Mouse (Mus musculus) left cerebral cortex, postnatal 10 days (tissue): ENCODE results near the gene Tmem8b. TPM values are rescaled to one million over a fixed set of nuclear protein-coding genes. Genes with fewer than 3 reads are reported as not detected.

ENCODE experiments used
- DNase-seq, 2 experiments: peaks; one replicate each; pipeline ENCODE4 v3.0.0; 2021 to 2022; ENCODE audit warnings: low spot score in 2 of 2, mixed read lengths in 1 of 2; ENCODE audit errors: extremely low spot score in 1 of 2
- intact Hi-C: fragments of 180-260 bp; cut with DNase I; formaldehyde crosslinking; loops from one replicate; pipeline ENCODE4 v1.15.1; 2025
- total RNA-seq, 2 experiments: library from RNA; stranded (reverse); gene quantifications; 2 replicates each; pipeline ENCODE4 v1.2.3; 2021

Gene Tmem8b
- 10 to 100 TPM; 57.8 to 60.1 TPM for total RNA-seq

GRCm38 (mm10) chr4:43668782-43669427 is at the start of gene Tmem8b, which contains the start of gene Fam221b:
Gene Tmem8b, plus strand, starts transcription at chr4:43668971.
Gene Fam221b, minus strand, starts transcription at chr4:43669145.
- intact Hi-C loops: no loop called here
- peak; percentile 87 to 93 for DNase-seq

GRCm38 (mm10) chr4:43620146-43620778 is 48.5 kb upstream of the Tmem8b start:
- intact Hi-C loops: no loop called here
- no peak for DNase-seq

DNA sequence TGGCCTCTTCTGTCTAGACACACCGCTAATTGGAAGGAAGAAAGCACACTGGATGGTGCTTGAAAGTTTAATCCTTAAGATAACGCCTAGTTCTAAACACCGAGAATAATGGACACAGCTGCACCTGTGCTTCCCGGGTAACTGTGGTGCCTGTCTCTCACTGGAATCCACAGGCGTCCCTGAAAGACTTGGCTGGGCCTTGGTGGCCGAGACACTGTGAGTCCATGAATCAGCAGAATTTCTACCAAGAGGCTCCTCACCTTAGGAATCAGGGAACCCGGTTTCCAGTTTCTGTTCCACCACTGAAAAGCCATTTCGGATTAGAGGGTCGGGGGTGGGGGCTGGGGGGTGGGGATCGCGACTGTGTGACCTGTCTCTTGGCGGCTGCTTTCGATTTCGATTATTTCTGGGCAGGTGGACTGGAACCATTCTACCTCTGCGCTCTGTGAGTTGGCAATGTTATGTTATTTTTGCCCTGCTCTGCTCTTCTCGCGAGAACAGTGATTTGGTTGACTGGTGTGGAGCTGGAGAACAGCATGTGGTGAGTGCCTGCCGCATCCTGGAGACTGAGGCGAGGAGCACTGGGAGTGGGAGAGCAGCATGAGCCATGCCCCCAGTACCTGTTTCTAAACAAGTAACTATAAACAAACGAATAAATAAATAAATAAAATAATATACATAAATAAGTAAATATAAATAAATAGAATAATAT is 39.5 kb upstream of the Tmem8b start:
- DNase-seq: no peak
- intact Hi-C loops: no loop called here

GRCm38 (mm10) chr4:43630030-43630581 is 38.7 kb upstream of the Tmem8b start:
- intact Hi-C loops: loop anchor here (2.0 kb wide), 2 partner anchors 37 to 83 kb away; no protein-coding TSS in a partner anchor
- DNase-seq: peak; percentile 78 to 91

DNA sequence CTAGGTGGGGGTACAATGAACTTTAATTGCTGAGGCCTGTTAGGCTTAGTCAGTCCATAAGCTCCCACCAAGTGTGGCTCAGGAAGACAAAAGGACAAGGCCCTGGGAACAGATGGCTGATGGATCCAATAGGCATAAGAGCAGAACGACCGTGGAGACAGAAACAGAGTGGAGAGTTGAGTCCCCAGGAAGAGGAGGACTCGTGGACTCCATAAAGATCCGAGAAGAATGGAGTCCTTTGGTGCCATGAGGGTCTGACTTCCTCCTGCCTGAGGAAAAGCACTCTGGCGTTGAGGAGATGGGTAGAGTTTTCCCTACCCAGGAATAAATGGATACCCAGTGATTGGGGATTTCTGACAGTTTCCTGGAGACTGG is 38.1 kb upstream of the Tmem8b start:
- DNase-seq: no peak
- intact Hi-C loops: loop anchor here (2.0 kb wide), 2 partner anchors 36 to 82 kb away; no protein-coding TSS in a partner anchor

DNA sequence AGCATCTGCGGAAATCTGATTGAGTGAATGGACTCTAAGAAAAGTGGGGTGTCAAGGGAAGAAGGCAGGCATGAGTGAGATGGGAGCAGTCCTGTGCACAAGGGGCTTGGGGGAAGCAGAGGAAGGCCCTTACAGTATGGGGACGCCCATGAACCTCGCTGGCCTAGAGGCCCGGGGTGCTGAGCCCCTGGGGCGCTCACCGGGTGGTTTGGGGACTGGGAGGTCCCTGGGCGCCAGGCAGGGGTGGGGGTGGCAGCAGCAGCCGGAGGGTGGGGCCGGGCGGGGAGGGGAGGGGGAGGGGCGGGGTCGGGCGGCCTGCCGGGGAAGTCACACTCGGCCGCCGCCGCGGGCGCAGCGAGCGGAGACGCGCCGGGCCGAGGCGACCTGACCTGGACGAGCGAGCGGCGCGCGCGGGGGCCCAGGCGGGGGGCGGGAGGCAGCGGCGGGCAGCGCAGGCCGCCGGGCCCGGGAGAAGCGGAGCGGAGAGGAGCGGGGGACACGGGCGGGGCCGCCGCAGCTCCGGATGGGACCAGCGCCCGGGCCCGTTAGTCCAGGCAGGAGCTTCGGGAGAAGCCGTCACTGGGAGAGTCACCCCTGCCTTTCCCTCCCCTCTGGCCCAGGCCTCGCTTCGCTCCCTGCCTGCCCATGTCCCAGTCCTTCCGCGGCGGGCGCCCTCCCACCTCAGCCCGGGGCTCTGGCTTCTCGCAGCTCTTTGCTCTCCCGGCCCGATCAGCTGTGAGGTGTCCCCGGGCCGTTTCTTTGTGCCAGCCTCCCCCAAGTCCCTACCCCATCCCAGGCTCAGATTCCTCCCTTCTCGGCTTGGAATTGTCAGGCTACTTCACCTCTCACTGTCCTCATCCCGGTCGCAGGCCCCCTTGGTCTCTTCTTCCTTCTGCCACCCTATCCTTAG is 37.5 kb upstream of the Tmem8b start, which contains the start of gene Npr2:
TSS of gene Npr2 (plus strand) at position 890 of the 910 bp plus-strand sequence.
- peak in 1 of 2 experiments; percentile 71 for DNase-seq

DNA sequence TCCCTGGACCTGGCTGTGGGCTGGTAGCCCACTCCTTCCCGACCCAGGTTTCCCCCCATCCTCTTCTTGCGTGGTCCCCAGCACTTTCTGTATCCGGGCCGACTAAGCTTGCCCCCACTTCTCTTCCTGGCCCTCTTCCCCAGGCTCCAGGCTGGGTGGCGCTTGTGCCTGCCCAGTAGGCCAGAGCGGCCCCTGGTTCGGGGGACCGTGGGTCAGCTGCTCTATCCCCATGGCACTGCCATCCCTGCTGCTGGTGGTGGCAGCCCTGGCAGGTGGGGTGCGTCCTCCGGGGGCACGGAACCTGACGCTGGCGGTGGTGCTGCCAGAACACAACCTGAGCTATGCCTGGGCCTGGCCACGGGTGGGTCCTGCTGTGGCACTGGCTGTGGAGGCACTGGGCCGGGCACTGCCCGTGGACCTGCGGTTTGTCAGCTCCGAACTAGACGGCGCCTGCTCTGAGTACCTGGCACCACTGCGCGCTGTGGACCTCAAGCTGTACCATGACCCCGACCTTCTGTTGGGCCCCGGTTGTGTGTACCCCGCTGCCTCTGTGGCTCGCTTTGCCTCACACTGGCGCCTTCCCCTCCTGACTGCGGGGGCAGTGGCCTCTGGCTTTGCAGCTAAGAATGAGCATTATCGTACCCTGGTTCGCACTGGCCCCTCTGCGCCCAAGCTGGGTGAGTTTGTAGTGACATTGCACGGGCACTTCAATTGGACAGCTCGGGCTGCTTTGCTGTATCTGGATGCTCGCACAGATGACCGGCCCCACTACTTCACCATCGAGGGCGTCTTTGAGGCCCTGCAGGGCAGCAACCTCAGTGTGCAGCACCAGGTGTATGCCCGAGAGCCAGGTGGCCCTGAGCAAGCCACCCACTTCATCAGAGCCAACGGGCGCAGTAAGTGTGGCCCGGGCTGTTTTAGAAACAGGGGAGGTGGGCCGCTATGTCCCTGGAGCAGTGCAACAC is 36.5 kb upstream of the Tmem8b start:
- intact Hi-C loops: loop anchor here (2.0 kb wide), 2 partner anchors 35 to 81 kb away; no protein-coding TSS in a partner anchor
- peak in 1 of 2 experiments; percentile 50 for DNase-seq

More for the DNA sequence above, 37.5 kb upstream of the Tmem8b start, which contains the start of gene Npr2:
- intact Hi-C loops: loop anchor here (2.0 kb wide), 2 partner anchors 36 to 82 kb away; no protein-coding TSS in a partner anchor

DNA sequence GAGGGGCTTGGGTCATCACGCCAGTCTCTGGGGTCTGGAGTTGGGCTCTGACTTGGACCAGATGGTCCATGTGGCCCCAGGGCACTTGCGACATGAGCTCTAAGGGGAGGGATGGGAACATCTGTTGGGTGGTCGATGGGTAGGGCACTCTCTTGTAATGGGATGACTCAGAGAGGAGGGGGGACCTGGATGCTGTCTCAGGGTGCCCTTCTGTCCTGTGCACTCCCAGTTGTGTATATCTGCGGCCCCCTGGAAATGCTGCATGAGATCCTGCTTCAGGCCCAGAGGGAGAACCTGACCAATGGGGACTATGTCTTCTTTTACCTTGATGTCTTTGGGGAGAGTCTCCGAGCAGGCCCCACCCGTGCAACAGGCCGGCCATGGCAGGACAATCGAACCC is 35.5 kb upstream of the Tmem8b start:
- DNase-seq: no peak

GRCm38 (mm10) chr4:43633736-43634135 is 35.0 kb upstream of the Tmem8b start:
- no peak for DNase-seq
- intact Hi-C loops: no loop called here

More for the DNA sequence above, 35.5 kb upstream of the Tmem8b start:
- intact Hi-C loops: no loop called here

DNA sequence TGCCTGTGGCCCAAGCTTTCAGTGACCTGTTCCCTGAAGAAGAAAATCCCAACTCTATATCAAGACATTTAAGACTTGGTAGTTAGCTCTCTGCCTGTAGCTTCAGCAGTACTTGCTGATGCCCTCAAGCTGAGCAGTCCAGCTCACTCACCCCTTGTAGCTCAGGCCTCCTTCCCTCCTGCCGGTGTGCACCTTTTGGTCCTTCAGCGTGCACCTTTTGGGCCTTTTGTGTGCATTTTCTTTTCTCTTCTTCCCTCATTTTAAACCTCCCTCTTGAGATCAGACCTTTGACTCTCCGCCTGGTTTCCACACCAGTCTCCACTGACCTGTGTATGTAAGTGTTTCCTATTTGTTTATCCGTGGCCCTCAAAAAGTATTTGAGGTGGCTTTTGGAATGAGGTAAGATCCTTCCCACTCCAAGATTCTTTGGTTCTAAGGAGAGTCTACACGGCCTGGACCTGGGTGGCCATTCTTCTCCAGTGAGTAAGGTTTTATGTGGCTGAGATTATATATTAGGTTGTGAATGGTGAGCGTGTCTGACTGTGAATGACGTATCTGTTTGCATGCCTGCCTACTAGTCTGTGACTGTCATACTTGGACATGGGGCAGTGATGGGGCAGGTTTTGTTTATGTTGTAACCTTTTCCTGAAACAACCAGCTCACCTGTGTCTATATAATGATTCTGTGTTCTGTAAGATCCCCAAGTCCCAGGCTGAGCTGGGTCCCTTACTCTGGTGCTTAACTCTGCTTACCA is 34.0 kb upstream of the Tmem8b start:
- intact Hi-C loops: no loop called here
- no peak for DNase-seq

DNA sequence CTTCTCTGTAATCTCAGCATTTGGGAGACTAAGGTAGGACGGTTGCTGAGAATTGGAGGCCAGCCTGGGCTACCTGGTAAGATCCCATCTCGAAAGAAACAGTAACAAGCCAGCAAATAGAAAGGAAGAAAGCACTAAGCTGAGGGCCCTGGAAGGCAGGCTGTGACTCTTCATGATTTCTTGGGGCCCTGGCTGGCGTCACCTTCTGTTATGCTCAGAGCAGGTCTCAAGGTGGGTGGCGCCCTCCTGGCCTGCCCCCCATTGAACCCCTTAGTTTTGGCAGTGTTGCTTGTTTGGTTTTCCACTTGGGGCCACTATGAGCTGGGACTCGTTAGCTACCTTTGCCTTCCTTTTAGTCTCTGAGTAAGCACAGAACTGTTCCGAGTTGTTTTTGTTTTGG is 32.0 kb upstream of the Tmem8b start:
- no peak for DNase-seq
- intact Hi-C loops: no loop called here

GRCm38 (mm10) chr4:43640076-43640475 is 28.7 kb upstream of the Tmem8b start:
- intact Hi-C loops: no loop called here
- no peak for DNase-seq

GRCm38 (mm10) chr4:43640491-43640890 is 28.3 kb upstream of the Tmem8b start:
- DNase-seq: no peak
- intact Hi-C loops: no loop called here

DNA sequence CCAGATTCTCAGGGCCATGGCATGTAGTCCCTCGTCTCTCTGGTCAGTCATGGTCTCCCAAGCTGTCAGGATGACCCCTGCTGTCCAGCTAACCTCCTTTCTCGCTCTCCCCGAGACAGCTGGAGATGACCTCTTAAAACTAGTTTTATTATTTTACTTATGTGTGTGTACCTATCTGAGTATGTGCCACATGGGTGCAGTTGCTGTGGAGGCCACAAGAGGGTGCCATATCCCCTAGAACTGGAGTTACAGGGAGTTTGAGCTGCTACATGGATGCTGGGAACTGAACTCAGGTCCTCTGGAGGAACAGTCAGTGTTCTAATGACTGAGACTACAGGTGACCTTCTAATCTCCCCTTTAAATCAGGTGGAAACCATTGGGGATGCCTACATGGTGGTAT is 19.0 kb upstream of the Tmem8b start:
- intact Hi-C loops: no loop called here
- no peak for DNase-seq

DNA sequence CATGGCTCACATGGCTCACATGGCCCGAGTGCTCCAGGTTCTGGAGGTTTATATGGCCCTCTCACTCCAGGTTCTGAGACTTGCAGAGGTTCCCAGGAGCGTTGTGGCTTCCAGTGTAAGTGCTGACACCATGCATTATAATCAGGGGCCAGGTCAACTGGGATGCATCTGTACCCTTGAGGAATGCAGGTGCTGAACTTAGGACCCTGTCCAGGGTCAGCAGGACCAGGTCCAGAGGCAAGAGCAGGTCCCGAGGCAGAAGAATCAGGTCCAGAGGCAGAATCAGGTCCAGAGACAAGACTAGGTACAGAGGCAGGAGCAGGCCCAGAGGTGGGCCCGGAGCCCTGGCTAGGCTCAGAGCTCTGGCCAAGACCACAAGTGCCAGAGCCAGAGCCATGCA is 16.0 kb upstream of the Tmem8b start:
- DNase-seq: no peak
- intact Hi-C loops: no loop called here

DNA sequence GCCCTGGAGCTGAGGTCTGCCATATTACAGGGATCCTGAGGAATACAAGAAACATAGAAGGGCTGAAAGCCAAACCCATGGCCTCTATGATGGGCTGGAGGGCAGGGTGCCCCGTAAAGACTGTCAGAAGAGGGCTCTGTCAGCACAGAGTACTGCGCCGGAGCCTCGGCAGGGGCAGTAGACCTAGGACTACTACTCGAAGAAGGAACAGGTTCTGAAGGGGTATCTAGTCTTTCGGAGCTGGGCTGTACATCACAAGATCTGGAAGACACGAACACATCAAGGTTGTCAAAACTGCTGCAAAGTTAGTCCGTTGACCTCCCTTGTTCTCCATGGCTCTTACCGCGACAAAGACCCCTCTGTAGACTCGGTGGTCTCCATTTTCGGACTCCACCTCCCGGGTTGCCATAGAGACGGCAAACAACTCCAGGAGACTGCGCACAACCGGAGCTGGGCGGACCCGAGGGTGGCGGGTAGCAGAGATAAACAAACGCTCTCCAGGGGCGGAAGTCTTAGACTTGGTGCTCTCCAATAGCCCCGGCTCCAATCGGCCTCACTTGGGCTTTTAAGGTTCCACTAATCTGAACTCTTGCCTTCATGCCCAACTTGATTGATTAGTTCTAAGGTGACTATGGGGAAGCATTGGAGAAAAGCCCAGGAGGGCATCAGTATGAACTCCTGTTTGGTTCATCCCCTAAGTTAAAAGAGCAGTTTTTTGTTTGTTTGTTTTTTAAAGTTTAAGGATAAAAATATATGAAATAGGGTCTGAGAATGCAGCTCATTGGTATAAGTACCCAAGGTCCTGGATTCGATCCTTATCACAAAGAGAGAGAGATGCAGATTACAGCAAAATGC is 15.4 kb upstream of the Tmem8b start, which contains the start of gene Spag8:
TSS of gene Spag8 (minus strand) at position 434 of the 855 bp plus-strand sequence.
- intact Hi-C loops: no loop called here
- peak in 1 of 2 experiments; percentile 85 for DNase-seq
